Mouse (Mus musculus): ENCODE results near the gene Myl6. TPM values are rescaled to one million over a fixed set of nuclear protein-coding genes. Genes with fewer than 3 reads are reported as not detected.

Myl6 gene
- polyA plus RNA-seq (2017; shearing (Covaris generic)): 1,093 TPM

DNA sequence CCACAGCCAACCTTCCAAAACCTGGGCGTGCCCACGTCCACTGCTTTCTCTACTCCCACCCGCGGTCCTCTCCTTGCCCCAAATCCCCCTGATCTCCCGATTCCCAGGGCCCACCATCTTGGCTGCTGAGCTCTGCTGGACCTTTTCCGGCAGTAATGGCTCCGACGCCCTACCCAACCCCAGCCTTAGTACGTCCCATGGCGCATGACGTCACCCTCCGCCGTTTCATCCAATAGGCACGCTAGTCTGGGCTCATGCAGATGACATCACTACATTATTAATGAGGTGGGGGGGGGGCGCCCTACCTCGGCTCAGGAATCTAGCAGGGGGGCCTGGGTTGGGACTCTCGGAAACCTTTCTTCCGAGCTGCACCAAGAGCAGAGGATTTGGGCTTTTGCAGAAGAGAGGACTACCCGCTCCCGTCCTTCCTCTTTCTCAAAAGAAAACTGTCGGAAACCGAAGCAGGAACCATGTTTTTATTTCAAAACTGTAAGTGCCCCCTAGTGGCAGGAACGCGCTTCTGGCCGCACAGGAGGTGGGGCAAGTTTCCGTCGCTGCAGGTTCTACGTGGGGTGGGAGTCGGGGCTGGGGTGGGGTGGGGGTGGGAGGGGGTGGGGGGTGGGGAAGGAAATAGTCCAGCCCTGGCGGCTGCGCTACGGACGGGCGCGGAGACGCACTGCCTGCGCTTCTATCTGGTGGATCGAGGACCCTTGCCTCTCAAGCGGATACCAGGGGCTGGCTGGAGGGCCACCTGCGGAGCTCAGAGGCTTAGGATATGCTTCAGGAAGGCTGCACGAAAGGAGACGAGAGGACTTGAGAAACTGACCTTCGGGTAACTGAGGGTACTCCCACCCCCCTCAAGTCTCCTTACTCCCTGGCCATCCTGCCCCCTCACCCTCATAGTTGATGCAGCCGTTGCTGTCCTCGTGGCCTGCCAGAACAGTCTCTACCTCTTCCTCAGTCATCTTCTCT is at the start of gene Myl6:
Gene Myl6, minus strand, starts transcription at position 451 of the 972 bp plus-strand sequence.

DNA sequence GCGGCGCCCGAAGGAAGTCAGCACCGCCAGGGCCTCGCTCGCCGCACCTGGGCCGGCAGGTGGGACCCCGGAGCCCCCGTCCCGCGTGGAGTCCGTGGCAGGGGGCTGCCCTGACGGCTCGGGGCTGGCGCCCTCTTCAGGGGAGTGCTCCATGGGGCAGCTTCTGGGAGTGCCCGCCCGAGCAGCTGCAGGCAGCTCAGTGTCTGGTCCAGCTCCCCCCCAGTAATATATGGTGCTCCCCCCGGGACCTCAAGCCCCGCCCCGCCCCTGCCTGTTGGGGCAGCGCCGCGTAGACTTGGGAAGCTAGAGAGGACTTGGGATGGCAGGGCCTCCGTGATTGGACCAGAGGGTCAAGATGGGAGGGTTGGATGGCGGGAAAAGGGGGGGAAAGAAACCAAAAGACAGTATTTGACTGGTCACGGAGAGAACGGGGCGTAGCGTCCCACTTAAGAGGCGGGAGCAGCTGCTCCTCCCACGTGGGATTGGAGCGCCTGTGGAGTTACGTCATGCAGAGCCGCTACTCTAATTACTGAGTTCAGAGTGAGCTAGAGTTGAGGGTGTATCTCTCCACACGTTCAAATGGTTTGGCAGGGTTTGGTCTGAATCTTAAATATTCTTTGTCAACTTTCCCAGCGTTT is 31.8 kb upstream of the Myl6 start, which contains the start of gene Esyt1:
Gene Esyt1, minus strand, starts transcription at position 201 of the 638 bp plus-strand sequence.

DNA sequence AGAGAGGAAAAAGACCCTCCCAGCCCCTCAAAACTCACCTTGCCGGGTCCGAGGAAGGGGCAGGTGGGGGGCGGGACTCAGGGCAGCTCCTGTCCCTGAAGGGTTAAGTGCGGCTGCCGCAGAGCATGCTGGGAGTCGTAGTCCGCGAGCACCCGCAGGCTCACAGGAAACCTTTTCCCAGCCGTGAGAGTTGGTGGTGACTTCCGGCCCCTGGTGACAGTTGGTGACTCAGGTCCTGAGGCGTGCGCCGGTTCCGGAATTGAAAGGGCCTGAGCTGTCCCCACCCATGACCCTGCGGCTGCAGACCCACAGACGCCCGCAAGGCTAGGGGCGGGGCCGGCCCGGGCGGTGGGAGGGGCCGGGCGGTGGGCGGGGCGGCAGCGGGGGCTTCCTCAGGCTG is 4.6 kb upstream of the Myl6 start, which contains the start of gene Myl6b:
Gene Myl6b, minus strand, starts transcription at position 96 of the 400 bp plus-strand sequence.

DNA sequence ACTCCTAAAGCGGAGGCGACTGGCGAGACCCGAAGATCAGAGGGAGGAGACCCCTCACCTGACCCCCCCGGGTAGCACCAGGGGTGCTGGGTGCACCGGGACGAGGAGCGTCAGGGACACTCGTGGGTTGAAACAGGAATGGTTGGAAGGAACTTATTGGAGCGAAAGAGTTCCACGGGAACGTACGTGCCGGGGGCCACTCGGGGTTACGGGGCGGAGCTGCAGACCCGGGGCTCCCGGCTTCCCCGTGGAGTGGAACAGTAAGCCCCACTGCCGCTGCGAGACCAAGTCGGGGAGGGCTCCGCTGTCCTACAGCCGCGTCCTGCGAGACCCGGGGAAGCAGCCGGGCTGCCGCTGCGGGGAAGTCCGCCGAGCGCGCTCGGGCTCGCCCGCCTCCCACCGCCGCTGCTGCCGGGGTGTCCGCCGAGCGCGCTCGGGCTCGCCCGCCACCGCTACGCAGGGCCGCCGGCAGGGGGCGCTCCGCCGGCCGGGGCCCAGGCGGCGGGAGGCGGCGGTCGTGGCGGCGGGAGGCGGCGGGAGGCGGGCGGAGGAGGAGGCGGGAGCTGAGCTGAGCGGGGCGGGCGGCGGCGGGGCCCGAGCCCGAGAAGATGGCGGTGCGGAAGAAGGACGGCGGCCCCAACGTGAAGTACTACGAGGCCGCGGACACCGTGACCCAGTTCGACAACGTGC is 35.1 kb downstream of the Myl6 start, which contains the start of gene Smarcc2:
Gene Smarcc2, plus strand, starts transcription at position 530 of the 690 bp plus-strand sequence.

Other genes with a start within 250 kb of the Myl6 start
- gene Apon, start 240.0 kb downstream of the Myl6 start, polyA plus RNA-seq (2017; shearing (Covaris generic)): not detected
- gene Apof, start 225.5 kb downstream of the Myl6 start, polyA plus RNA-seq (2017; shearing (Covaris generic)): not detected
- 45.1 TPM for gene Stat2, start 223.6 kb downstream of the Myl6 start, polyA plus RNA-seq (2017; shearing (Covaris generic))
- gene Il23a, start 195.4 kb downstream of the Myl6 start, polyA plus RNA-seq (2017; shearing (Covaris generic)): not detected
- gene Pan2, start 190.8 kb downstream of the Myl6 start, polyA plus RNA-seq (2017; shearing (Covaris generic)): 48.3 TPM
- 18.9 TPM for gene Cnpy2, start 171.7 kb downstream of the Myl6 start, polyA plus RNA-seq (2017; shearing (Covaris generic))
- gene Cs, start 156.4 kb downstream of the Myl6 start, polyA plus RNA-seq (2017; shearing (Covaris generic)): 128 TPM
- 39.7 TPM for gene Coq10a, start 125.1 kb downstream of the Myl6 start, polyA plus RNA-seq (2017; shearing (Covaris generic))
- 4.8 TPM for gene Ankrd52, start 117.0 kb downstream of the Myl6 start, polyA plus RNA-seq (2017; shearing (Covaris generic))
- not detected for gene Slc39a5, start 92.9 kb downstream of the Myl6 start, polyA plus RNA-seq (2017; shearing (Covaris generic))
- 47.3 TPM for gene Nabp2, start 82.7 kb downstream of the Myl6 start, polyA plus RNA-seq (2017; shearing (Covaris generic))
- gene Rnf41, start 82.5 kb downstream of the Myl6 start, polyA plus RNA-seq (2017; shearing (Covaris generic)): 23.1 TPM
- 93.1 TPM for gene Smarcc2, start 34.9 kb downstream of the Myl6 start, polyA plus RNA-seq (2017; shearing (Covaris generic))
- 3.2 TPM for gene Myl6b, start 4.5 kb upstream of the Myl6 start, polyA plus RNA-seq (2017; shearing (Covaris generic))
- 269 TPM for gene Esyt1, start 31.7 kb upstream of the Myl6 start, polyA plus RNA-seq (2017; shearing (Covaris generic))
- gene Zc3h10, start 53.6 kb upstream of the Myl6 start, polyA plus RNA-seq (2017; shearing (Covaris generic)): 32.4 TPM
- gene Rpl41, start 55.2 kb upstream of the Myl6 start, polyA plus RNA-seq (2017; shearing (Covaris generic)): 2,874 TPM
- gene Pa2g4, start 71.8 kb upstream of the Myl6 start, polyA plus RNA-seq (2017; shearing (Covaris generic)): 27.6 TPM
- 1.2 TPM for gene Erbb3, start 95.5 kb upstream of the Myl6 start, polyA plus RNA-seq (2017; shearing (Covaris generic))
- 770 TPM for gene Rps26, start 132.6 kb upstream of the Myl6 start, polyA plus RNA-seq (2017; shearing (Covaris generic))
- 7.6 TPM for gene Ikzf4, start 151.8 kb upstream of the Myl6 start, polyA plus RNA-seq (2017; shearing (Covaris generic))
- 18.4 TPM for gene Suox, start 179.9 kb upstream of the Myl6 start, polyA plus RNA-seq (2017; shearing (Covaris generic))
- 26.5 TPM for gene Rab5b, start 202.1 kb upstream of the Myl6 start, polyA plus RNA-seq (2017; shearing (Covaris generic))
- gene Pmel, start 210.1 kb upstream of the Myl6 start, polyA plus RNA-seq (2017; shearing (Covaris generic)): 6.4 TPM
- gene Cdk2, start 210.9 kb upstream of the Myl6 start, polyA plus RNA-seq (2017; shearing (Covaris generic)): 36.7 TPM

All from naive thymus-derived CD4-positive, alpha-beta T cell, adult 5 months (primary cell).